22 mouse cellular contexts compared by ENCODE assay signal in genomic region chr3:21859436-21859835, GRCm38 (mm10).
DNase-seq lines count a peak whose midpoint lies in the region; ATAC-seq and TF ChIP-seq lines count a peak whose summit lies in the region.
"Had no signal": no experiment of that assay in that cellular context is flagged by ENCODE, and none has a peak within 500 bp of the region (broad histone marks: within the 10 kb centered on the region; RNA-seq: fewer than 3 reads in every experiment).

No protein-coding gene starts in this region.

- no peak overlapping the region for H3K4me3 ChIP-seq in embryonic fibroblast, embryonic 13.5 days (ENCODE audit: insufficient read depth, low read length)
- H3K4me3 ChIP-seq in midbrain, embryonic 15.5 days, result no peak overlapping the region
- H3K4me3 ChIP-seq: embryonic facial prominence, embryonic 12.5 days; forebrain, embryonic 12.5 days; heart, adult 2 months; heart, embryonic 10.5 days; hindbrain, embryonic 12.5 days; hindbrain, embryonic 15.5 days had no signal

- H3K9me3 ChIP-seq in midbrain, embryonic 15.5 days, result no peaks in the 10 kb centered on the region
- H3K9me3 ChIP-seq: embryonic facial prominence, embryonic 12.5 days; forebrain, embryonic 12.5 days; heart, embryonic 10.5 days; hindbrain, embryonic 15.5 days had no signal

- TF ChIP-seq CTCF in embryonic fibroblast, embryonic 13.5 days (IDR thresholded peaks at IDR 0.05; ENCODE audit: borderline replicate concordance, insufficient read depth, low read length), result no peak

- no peak for TF ChIP-seq POLR2A in embryonic fibroblast, embryonic 13.5 days (IDR thresholded peaks at IDR 0.05; ENCODE audit: low read depth, low read length)

- H3K27me3 ChIP-seq in midbrain, embryonic 15.5 days (replicated peaks), result no peaks in the 10 kb centered on the region
- H3K27me3 ChIP-seq: embryonic facial prominence, embryonic 12.5 days; forebrain, embryonic 12.5 days; hindbrain, embryonic 12.5 days; hindbrain, embryonic 15.5 days had no signal

- H3K4me1 ChIP-seq in embryonic fibroblast, embryonic 13.5 days (ENCODE audit: control insufficient read depth, insufficient read depth, low read length), result peaks cover 8% of the 10 kb centered on the region
- no peaks in the 10 kb centered on the region for H3K4me1 ChIP-seq in midbrain, embryonic 15.5 days
- H3K4me1 ChIP-seq: embryonic facial prominence, embryonic 12.5 days; forebrain, embryonic 12.5 days; heart, embryonic 10.5 days; hindbrain, embryonic 12.5 days; hindbrain, embryonic 15.5 days had no signal

- H3K36me3 ChIP-seq in midbrain, embryonic 15.5 days (replicated peaks), result no peaks in the 10 kb centered on the region
- H3K36me3 ChIP-seq: embryonic facial prominence, embryonic 12.5 days; forebrain, embryonic 12.5 days; heart, embryonic 10.5 days; hindbrain, embryonic 12.5 days; hindbrain, embryonic 15.5 days had no signal

- no peak for ATAC-seq in midbrain, embryonic 15.5 days (replicated peaks)
- ATAC-seq: forebrain, embryonic 16.5 days; intestine, postnatal 0 days had no signal

- peak overlapping the region; percentile 95 for H3K27ac ChIP-seq in embryonic fibroblast, embryonic 13.5 days (ENCODE audit: insufficient read depth, low read length)
- no peak overlapping the region for H3K27ac ChIP-seq in midbrain, embryonic 15.5 days
- H3K27ac ChIP-seq: embryonic facial prominence, embryonic 12.5 days; forebrain, embryonic 12.5 days; heart, adult 2 months; heart, embryonic 10.5 days; hindbrain, embryonic 12.5 days; hindbrain, embryonic 15.5 days had no signal

- peak; percentile 28 for DNase-seq in Muller cell, postnatal 12 days (ENCODE audit: inconsistent ontology term)
- DNase-seq in adipocyte (ENCODE audit: low spot score), result peak; percentile 12
- no peak for DNase-seq in cerebellum, postnatal 10 days
- no peak for DNase-seq in natural killer cell, adult 2 months (ENCODE audit: low spot score in 2 of 2)
- DNase-seq: adrenal gland, adult 8-10 months; adrenal gland, postnatal 25 days; cerebellum, adult 11-12 months; cerebellum, adult 8-10 months; cerebellum, postnatal 25 days; gastrocnemius, postnatal 10 days; gastrocnemius, postnatal 36 days; heart, adult 2 months; kidney, adult 2 months had no signal

- H3K9ac ChIP-seq in midbrain, embryonic 15.5 days, result no peak overlapping the region
- H3K9ac ChIP-seq: embryonic facial prominence, embryonic 12.5 days; forebrain, embryonic 12.5 days; hindbrain, embryonic 12.5 days; hindbrain, embryonic 15.5 days had no signal

- H3K4me2 ChIP-seq in midbrain, embryonic 15.5 days, result no peak overlapping the region
- H3K4me2 ChIP-seq: embryonic facial prominence, embryonic 12.5 days; forebrain, embryonic 12.5 days; hindbrain, embryonic 12.5 days; hindbrain, embryonic 15.5 days had no signal

- WGBS in midbrain, embryonic 15.5 days, result 100% methylated on average over 1 of the region's 1 CpGs

Comparison
In these comparisons a context has a peak if more than half of its experiments do, and no peak if none do; other contexts are left out.
1. DNase-seq: peak in Muller cell, postnatal 12 days (single experiment) and adipocyte (single experiment); none in cerebellum, postnatal 10 days (0 of 2) and natural killer cell, adult 2 months (0 of 2).